Mouse (Mus musculus) C2C12 (cell line): ENCODE measurements around the gene Fh1.

Experiments used
- CEBPB ChIP-seq: IDR thresholded peaks from one replicate; pipeline ENCODE4 v1.6.1; 2011; ENCODE audit warnings: low read depth, mild to moderate bottlenecking, control low read depth, moderate library complexity
- CTCF ChIP-seq: IDR thresholded peaks from one replicate; pipeline ENCODE4 v1.5.1; 2011; ENCODE audit not compliant: control insufficient read depth, insufficient read depth, insufficient read length
- MYOD1 ChIP-seq: IDR thresholded peaks from one replicate; pipeline ENCODE4 v1.6.1; 2011; ENCODE audit warnings: low read depth; ENCODE audit not compliant: control insufficient read depth, insufficient read length
- USF1 ChIP-seq: IDR thresholded peaks from one replicate; pipeline ENCODE4 v1.6.1; 2011; ENCODE audit warnings: low read depth, mild to moderate bottlenecking, control low read depth, moderate library complexity

DNA sequence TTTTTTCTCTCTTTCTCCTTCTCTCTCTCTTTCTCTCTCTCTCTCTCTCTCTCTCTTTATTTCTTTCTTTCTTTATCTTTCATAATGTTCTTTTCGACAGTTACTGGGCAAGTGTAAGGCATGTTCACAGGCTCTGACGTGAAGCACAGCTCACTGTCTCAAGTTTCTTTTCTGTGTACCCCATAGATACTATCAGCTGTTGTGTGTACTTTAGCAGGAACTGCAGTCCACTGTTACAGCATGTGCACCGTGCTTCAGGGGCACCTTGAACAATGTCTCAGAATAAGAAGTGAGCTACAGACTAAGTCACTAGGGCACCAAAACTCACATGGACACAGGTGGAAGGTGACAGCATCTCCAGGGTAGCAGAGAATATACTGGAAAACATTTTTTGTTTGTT, 73.0 kb downstream of the Fh1 start:
- TF ChIP-seq CEBPB (no peak), CTCF (no peak), MYOD1 (no peak), USF1 (no peak)
